Mouse (Mus musculus) natural killer cell, adult 2 months (primary cell): ENCODE measurements around the gene Cracr2b.

ENCODE experiments used
- DNase-seq, 2 experiments: peaks; one replicate each; pipeline ENCODE4 v3.0.0; 2022; ENCODE audit warnings: low spot score in 2 of 2

The Cracr2b gene

DNA sequence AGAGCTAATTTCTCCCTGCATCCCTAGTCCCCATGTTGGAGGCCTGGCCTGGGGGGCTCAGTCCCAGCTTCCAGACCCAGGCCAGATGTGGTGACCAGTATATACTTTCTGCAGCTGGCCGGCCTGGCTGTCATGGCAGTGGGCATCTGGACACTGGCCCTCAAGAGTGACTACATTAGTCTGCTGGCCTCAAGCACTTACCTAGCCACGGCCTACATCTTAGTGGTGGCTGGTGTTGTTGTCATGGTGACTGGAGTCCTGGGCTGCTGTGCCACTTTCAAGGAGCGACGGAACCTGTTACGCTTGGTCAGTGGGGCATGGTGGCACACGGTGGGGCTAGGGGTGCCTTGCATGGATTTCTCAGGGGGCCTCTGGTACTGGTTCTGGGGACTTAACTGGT is 8.5 kb downstream of the Cracr2b start:
- DNase-seq: no peak

DNA sequence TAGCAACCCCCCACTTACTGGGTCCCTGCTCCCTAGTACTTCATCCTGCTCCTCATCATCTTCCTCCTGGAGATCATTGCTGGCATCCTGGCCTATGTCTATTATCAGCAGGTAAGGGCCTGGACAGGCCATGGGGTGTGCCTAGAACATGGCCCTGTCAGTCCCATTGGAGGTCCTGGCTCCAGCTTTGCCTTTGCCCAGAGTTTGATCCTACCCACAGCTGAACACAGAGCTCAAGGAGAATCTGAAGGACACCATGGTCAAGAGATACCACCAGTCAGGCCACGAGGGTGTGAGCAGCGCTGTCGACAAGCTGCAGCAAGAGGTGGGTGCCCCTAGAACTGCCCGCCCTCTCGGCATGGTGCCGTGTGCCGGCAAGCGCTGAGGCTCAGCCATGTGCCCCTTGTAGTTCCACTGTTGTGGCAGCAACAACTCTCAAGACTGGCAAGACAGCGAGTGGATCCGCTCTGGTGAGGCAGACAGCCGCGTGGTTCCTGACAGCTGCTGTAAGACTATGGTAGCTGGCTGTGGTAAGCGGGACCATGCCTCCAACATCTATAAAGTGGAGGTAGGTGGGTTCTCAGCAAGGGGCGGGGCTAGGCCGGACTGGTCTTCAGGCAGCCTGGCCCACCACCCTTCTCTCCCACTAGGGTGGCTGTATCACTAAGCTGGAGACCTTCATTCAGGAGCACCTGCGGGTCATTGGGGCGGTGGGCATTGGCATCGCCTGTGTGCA is 9.2 kb downstream of the Cracr2b start:
- no peak for DNase-seq

DNA sequence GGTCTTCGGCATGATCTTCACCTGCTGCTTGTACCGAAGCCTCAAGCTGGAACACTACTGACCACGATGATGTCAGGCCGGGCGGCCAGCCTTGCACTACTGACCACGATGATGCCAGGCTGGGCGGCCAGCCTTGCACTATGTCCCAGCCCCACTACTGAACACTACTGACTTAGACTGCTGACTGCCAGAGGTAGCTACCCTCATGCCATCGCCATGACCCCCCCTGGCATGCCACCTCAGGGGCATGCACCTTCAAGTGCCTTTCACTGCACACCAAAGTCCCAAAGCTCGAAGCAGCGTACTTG is 9.7 kb downstream of the Cracr2b start:
- DNase-seq: no peak

DNA sequence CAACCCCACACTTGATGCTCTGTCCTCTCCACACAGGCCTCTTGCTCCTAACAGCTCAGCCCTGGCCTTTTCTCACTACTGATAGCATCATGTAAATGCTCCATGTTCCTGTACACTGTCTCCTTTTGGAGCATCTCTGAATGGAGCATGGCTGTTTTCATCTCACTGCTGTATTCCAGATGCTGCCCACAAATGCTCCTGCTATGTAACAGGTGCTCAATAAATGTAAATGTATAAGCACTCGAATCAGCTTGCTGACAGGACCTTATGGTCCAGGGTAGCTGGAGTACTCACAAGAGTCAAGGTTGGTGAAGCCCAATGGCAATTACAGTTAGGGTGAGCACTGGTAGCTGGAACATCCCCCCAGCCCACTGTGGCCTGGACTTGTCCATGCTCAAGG is 10.3 kb downstream of the Cracr2b start:
- DNase-seq: no peak

DNA sequence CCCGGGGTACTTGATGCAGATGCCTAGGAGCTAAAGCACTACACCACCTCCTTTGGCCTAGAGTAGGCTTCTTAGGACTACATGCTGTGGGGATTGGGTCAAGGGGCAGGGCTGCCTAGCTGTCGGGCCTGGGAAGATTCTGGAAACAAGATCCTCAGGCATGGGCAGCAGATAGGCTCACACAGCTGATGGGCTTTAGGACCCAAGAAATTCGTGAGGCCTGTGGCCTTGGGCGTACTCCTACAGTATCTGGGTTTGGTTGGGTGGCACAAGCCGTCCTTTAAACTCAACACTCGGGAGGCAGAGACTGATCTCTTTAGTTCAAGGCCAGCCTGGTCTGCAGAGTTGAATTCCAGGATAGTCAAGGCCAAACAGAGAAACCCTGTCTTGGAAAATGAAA is 11.3 kb downstream of the Cracr2b start:
- no peak for DNase-seq

DNA sequence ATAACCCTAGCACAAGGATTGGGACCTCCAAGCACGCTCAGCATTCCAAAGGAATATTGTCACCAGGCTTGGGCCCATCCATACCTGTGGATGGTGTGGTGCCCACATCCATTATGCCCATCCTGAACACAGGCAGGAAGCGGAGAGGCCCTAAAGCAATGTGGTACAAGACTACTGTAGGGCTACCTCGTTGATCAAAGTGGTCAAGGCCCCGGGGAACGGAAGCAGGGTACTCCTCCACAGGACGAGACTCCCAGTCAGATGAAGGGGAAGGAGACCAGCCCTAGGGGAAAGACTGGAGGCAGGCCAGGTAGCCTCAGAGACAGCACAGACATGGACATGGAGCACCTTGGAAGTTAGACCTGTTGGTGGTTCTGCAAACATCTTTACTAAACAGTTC is 11.9 kb downstream of the Cracr2b start:
- no peak for DNase-seq

DNA sequence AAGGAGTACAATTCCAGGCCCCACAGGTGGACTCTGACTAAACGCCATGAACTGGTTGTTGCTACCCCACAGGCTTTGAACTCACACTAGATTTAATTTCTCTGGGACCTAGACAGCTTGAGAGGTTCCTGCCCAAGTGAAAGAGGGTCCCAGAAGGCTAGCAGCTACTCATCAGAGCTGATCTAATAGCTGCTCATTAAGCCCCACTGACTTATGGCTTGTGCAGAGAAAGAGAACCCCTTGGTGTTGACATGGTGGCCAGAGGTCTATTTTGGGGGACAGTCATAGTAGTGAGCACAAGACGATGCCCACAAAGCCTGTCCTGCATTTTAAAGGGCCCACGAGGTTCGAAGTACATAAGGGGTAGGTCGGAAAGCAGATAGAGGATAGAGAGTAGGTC is 13.3 kb downstream of the Cracr2b start:
- no peak for DNase-seq

DNA sequence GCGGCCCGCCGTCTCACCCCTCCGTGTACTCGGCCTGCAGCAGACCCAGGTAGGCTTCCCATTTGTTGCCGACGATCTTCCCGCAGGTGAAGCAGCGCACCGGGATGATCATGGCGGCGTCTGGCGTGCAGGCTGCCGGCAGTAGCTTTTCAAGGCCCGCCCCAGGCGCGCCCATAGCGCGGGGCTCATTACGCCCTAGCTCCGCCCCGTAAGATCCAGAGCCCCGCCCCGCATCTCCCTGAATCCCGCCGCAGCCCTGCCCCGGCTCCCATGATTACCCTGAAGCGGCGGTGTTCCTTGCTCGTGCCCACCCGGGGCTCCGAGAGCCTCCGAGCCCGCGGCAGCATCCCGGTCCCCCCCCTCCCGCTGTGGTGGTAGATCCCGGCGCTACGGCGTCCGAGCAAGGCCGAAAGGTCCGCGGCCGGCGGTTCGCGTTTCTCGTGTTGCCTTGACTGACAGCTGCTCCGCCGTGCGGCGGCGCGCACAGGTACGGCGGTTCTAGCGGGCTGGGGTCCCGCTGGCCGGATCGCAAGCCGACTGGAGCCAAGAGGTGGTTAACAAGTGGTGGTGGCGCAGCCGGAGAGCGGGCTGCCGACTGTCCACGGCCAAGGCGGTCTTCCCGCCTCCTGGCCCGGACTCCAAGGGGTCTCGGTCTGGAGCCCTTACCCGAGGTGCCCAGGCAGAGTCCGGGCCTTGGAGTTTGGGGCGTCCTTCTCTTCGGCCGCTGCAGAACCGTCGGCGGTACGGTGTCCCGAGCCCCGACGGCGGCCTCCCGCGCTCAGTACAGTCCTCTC is 14.3 kb downstream of the Cracr2b start, which contains the start of the genes Polr2l and Tspan4:
Gene Polr2l (minus strand): TSS at position 122 of the 794 bp plus-strand sequence.
Gene Tspan4 (plus strand): TSS at position 230 of the 794 bp plus-strand sequence.
- DNase-seq: peak; percentile 82 to 86

DNA sequence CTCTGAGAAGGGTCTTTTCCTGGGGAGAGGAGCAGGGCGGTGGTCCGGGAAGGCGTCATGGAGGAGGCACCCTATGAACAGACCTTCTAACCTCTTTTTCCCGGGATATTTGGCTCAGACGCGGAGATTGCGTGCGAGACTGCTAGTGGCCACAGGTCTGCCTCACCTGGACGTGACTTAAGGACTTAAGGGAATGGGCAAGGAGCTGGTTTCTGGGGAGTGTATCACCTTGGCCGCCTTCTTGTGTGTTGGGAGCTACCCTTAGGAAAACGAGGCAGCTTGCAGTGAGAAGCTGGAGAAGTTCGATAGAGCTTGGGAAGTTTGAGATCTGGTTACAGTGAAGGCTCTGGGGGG is 14.9 kb downstream of the Cracr2b start:
- no peak for DNase-seq

DNA sequence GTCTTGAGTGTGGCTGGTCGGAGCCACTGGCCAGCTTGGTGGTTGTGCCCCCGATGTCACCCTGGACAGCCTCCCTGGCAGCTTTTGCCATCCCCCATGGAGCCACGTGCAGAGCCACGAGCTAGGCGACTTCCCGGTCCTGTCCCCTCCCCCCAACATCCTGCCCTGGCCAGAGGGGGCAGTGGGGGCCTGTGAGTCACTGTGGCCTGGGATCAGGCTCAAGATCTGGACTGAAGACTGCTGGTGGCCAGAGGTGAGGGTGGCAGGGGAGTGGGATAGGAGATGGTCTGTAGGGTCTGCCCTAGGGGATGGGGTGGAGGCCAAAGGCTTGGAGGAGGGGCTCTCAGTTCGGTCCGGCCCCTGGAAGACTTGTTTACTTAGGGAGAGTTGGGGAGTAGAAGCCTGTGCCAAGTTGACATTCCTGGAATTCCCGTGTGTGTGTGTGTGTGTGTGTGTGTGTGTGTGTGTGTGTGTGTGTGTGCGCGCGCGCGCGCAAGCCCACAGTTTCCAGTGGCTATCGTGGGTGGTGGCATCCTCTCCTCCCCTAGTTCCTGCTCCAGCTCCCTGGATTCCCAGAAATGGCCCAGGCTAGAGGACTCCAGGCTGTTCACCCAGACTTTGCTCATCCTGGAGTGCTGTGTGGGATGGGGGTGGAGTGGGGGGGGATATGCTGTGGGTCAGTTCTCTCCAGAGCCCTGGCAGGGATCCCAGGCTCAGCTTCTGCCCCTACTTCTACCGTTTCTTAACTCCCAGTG is 15.5 kb downstream of the Cracr2b start:
- DNase-seq: peak; percentile 45 to 53

DNA sequence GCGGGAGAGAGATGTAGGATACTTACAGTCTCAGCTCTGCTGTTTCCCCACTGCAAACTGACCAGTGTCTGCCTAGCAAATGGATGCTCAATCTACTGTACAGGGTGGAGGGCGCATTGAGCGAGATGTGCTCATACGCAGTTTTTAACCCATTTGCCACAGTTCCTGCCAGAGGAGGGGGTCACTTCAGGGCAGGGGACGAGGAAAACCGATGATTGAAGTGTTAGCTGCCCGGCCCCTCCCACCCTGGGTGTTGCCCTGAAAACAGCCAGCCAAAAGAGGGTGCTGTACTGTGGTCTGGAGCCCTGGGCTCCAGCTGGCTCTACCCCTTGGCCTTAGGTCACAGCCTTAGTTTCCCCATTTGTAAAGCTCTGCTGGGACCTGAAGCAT is 16.1 kb downstream of the Cracr2b start:
- no peak for DNase-seq

DNA sequence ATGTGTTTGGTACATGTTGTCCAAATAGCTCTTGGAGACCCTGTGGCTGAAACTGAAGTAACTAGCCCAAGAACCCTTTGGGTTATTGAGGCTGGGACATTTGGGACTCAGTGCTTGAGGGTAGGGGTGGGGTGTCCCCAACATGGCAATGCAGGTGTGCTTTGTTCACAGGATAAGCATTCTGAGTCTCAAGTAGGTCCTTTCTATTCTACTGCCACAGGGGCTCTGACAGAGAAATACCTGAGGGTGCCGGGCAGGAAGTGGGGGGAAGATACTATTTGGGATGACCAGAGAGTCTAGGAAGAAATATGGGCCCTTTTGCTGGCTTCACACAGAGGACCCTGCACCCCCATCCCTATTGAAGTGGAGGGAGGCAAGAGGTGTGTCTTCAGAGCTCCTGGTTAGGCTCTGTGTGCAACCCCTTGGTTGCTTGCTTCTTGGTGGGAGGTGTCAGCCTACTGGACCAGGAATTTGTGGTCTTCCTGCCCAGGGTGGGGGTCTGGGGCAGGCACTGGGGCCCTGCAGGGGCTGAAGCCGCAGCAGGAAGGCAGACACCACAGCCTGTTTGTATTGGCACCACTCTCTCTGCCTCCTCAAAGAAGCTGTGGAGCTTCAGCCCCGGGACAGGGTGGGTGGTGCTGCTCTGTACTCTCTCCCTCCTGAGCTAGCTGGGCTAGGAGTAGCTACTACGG is 16.8 kb downstream of the Cracr2b start:
- no peak for DNase-seq

DNA sequence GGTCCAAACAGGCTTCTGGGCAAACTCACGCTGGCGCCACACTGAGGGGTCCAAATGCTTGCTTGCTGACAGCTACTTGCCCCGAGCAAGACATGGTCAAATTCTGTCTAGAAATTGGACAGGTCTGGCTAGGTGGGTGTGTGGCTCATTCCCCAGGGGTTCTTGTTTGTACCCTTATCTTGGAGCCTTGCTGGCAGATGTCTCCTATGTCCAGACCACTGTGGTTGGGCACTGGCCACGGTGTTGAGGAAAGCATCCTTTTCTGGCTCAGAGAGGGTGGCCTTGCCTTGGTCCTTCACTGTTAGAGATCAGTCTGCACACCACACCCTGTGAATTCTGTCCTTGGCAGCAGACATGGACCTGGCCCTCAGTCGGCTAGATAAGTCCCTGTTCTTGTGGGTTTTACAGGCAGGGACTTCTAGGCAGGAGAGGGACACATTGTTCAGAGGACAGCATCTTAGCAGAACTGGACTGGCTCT is 17.4 kb downstream of the Cracr2b start:
- no peak for DNase-seq

DNA sequence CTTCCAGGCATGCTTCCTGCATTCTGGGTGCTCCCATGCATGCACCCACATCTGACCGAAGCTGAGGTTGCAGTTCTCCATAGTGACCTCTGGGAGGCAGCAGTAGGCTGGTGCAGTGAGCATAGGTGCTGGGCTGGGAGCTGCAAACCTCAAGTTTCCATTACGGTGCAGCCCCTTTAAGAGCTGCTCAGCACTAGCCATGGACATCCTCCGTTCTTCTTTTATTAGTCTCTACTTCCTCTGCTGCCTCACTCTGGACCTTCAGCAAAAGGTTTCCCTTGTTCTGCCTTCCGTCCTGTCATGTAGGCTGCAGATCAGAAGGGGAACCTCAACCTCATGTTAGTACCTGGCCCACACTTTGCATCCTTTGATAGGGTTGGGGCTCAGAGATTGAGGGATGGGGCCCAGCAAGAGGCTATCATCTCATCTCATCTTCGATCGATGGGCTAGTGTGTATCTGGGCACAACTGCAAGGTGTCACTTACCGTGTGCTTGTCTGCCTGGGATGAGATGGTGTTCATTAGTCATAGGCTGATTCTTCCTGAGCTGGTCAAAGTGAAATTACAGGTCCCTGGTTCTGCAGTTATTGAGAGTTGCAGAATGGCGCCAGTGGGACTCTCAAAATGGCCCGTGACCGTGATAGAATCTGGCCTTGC is 20.1 kb downstream of the Cracr2b start:
- DNase-seq: peak; percentile 69 to 75

DNA sequence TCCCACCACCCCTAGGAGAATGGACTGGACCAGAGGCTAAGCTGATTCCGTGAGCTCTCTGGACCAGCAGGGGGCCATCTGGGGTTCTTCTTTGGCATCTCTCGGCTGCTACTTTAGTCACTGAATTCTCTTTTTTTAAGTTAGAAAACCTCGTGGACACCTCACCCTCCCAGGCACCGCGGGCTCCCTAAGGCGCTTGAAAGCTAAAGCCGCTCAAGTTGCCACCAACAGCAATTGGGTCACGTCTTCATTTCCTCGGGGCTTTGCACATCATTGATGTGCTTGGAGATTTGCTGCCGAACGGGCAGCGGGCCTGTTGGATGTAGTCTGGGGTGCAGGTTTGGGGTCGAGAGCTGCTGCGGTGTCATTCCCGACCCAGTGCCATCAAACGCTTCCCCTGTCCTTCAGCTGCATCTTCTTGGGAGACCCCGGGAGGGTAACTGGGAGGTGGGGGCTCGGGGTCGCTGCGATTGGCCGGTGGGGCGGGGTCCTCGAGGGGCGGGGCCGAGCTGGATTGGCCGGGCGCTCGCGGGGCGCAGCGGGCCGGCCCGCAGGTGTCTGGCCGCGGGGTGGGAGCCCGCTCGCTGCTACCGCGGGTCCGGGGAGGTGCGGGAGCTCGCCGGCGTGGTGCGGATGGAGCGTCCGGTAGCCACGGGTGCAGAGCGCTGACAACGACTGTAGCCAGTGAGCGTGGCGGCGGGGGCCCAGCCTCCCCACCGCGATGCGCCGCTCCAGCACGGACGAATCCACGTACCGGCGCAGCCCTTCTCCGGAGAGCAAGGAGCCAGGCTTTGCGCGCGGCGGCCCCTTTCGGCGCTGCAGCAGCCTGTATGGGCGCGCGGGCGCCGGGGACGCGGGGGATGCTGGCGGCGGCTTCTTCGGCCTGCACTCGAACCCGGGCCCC is 20.9 kb downstream of the Cracr2b start:
- DNase-seq: peak; percentile 51 to 58

DNA sequence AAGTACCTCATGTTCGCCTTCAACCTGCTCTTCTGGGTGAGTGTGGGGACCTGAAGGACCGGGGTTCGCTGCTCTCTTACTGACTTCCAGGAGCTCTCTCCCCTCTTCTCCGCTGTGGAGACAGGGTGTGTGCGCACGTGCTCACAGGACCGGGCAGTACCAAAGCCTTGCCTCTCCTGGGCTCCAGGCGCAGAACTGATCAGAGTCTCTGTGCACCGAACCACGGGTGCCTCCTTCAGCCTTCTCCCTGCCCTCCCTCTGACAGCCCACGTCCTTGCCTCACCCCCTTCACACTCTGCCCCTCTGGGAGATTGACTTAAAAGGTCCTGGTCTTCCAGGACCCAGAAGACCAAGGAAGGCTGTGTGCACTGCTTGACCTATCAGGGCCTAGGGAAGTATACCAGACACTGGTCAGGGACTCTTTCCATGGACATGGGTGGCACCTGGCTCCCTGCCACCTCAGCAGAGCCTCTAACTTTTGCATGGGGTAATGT is 21.7 kb downstream of the Cracr2b start:
- DNase-seq: no peak

DNA sequence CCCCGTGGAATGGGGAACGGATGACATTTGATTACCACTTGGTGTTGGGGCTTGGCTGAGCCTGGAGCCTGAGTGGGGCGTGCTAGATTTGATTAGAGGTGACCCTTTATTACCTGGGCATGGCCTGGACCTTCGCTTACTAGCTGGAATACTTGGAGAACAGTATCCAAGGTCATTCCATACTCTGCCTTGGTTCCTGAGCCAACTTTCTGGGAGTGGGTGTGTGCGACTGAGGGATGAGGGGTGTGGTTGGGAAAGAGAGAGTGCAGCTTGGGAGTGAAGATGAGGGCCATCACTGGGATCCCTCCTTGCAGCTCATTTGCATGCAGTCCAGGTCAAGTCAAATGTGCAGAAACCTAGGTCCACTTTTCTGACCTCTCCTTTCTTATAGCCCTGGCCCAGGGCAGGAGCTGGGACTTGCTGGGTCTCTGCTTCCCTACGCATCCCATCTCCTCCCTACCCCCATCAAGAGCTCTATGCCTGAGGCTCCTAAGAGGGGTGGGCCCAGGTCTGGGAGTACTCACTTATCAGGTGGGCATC is 22.3 kb downstream of the Cracr2b start:
- DNase-seq: no peak

DNA sequence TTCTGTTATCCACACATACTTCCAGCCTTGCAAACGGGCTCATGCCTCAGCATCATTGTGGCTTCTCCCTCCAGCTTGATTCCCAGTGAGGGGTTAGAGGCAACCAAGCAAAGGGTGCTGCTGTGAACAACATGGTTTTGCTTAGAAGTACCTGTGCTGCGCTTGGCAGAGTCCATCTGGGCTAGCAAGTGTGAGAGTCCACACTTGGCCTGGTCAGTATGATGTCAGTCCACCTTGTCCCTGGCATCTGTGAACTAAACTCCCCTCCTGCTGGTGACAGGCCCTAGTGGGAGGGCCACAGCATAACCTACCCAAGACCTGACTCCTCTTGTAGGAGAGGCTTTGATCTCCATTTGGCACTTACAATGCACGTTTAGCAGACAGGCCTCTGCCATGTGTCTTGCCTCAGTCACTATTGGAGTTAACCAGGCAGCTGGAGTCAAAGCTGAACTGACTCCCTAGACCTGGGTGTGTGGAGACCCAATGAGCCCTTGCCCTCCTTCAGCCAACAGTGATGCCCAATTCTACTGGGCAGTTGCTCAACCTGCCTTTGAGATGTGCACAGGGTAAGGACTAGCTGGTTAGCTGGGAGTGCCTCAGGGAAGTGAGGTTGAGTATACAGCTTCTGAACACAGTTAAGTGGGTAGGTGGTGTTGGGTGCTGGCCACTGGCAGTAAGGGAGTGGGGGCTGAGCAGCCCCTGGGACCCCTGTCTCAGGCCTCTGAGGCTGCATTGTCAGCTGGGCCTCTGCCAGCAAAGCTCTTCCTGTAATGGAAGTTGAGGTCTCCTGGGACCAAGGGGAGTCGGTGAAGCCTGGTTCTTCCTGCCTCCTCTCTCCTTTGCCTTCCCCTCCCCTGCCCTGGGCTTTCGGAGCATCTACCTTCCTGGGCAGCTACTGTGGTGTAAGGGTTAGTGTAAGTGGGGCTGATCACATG is 23.6 kb downstream of the Cracr2b start:
- no peak for DNase-seq

DNA sequence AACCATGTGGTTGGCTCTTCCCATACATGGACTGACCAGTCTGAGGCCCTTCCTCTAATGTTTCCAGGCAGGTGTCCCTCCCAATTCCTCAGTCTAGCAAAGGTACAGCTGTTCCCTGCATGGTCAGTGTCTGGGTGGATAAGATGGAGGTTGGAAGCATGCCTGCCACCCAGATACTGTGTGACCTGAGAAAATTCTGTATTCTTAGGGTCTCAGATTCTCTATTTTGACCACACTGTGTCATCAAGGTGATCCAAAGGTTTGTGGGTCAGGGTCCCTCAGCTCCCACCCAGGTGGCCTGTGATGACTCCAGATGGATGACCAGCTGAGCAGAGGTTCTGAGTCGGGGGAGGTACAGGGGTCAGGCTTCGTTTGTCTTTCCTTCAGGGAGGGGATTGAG is 24.3 kb downstream of the Cracr2b start:
- DNase-seq: no peak
